Mouse (Mus musculus): Measurements from ENCODE around the gene Gm49336. TPM values are rescaled to one million over a fixed set of nuclear protein-coding genes. Genes with fewer than 3 reads are reported as not detected.

The Gm49336 gene
- polyA plus RNA-seq, 1 experiment from 2014 or later, result 62.2 TPM

DNA sequence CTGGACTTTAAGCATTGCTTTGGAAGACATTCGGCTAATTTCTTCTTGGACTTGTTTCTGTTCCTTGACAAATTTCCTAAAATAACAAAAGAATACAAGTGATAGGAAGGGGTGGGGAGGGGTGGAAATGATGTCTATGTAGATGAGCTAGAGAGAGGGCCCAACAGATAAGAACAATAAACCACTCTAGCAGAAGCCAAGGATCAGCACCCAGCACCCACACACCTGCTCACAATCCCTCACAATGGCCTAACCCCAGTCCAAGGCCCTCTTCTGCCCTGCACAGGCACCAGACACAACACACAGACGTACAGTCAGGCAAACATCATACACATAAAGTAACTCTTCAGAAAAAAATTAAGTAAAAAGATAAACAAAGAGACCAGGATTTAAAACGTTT, 12.8 kb downstream of the Gm49336 start:
- Histone ChIP-seq H3K4me3 (ENCODE audit: low read depth, low read length) (no peak overlapping the region), H3K36me3 (ENCODE audit: insufficient read depth) (peaks cover 57% of the 10 kb centered on the region), H3K4me1 (ENCODE audit: insufficient read depth) (no peaks in the 10 kb centered on the region), H3K27ac (ENCODE audit: low read depth) (no peak overlapping the region), H3K9ac (no peak overlapping the region), H3K9me3 (ENCODE audit: low read depth, low read length) (no peaks in the 10 kb centered on the region), H3K4me2 (no peak overlapping the region), H3K27me3 (ENCODE audit: insufficient read depth, low read length) (no peaks in the 10 kb centered on the region)
- 75% methylated on average over 3 of the region's 3 CpGs for WGBS
- no peak for ATAC-seq (ENCODE audit: insufficient read depth)
- no peak for DNase-seq
- TF ChIP-seq CTCF (IDR thresholded peaks at IDR 0.05; ENCODE audit: low read depth), result no peak

DNA sequence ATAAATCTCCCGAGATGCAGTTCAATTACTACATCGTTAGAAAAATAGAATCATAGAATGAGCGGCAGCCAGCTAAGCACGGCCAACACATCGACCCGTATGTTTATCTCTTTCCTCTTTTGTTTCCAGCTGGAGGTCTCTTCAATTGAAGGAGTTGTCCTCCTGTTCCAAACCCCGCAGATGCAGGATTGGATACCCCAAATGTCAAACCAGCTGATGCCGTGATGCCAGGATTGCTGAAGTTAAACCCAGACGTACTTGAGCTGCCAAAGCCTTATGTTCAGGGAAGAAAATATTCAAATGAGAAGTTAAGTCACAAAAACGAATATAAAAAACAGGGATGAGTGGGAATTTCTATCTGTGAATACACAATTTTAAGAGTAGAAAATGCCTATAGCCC, 31.4 kb downstream of the Gm49336 start:
- DNase-seq, result no peak
- Histone ChIP-seq H3K4me3 (ENCODE audit: low read depth, low read length) (no peak overlapping the region), H3K9ac (no peak overlapping the region), H3K4me2 (no peak overlapping the region), H3K9me3 (ENCODE audit: low read depth, low read length) (no peaks in the 10 kb centered on the region), H3K36me3 (ENCODE audit: insufficient read depth) (peaks cover 35% of the 10 kb centered on the region), H3K27me3 (ENCODE audit: insufficient read depth, low read length) (no peaks in the 10 kb centered on the region), H3K4me1 (ENCODE audit: insufficient read depth) (no peaks in the 10 kb centered on the region), H3K27ac (ENCODE audit: low read depth) (no peak overlapping the region)
- no peak for ATAC-seq (ENCODE audit: insufficient read depth)
- WGBS, result 87% methylated on average over 10 of the region's 10 CpGs
- TF ChIP-seq CTCF (IDR thresholded peaks at IDR 0.05; ENCODE audit: low read depth), result no peak

DNA sequence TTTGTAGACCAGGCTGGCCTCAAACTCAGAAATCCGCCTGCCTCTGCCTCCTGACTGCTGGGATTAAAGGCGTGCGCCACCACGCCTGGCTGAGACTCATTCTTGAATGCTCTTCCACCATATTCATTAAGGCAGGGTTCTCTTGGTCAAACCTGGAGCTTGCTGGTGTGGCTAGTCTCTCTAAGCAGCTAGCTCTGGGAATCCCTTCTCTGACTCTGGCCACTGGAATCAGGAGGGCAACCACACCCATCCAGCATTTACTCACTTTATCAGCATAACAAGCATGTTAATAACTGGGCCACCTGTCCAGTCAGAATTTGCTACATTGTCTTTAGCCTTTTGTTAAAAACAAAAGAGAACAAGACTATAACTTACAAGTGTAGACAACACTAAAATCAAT, 33.7 kb downstream of the Gm49336 start:
- Histone ChIP-seq H3K4me3 (ENCODE audit: low read depth, low read length) (no peak overlapping the region), H3K27ac (ENCODE audit: low read depth) (no peak overlapping the region), H3K4me1 (ENCODE audit: insufficient read depth) (no peaks in the 10 kb centered on the region), H3K4me2 (no peak overlapping the region), H3K9ac (no peak overlapping the region), H3K27me3 (ENCODE audit: insufficient read depth, low read length) (no peaks in the 10 kb centered on the region), H3K9me3 (ENCODE audit: low read depth, low read length) (no peaks in the 10 kb centered on the region), H3K36me3 (ENCODE audit: insufficient read depth) (peaks cover 31% of the 10 kb centered on the region)
- no peak for ATAC-seq (ENCODE audit: insufficient read depth)
- TF ChIP-seq CTCF (IDR thresholded peaks at IDR 0.05; ENCODE audit: low read depth), result no peak
- DNase-seq, result no peak
- WGBS, result 95% methylated on average over 4 of the region's 4 CpGs

DNA sequence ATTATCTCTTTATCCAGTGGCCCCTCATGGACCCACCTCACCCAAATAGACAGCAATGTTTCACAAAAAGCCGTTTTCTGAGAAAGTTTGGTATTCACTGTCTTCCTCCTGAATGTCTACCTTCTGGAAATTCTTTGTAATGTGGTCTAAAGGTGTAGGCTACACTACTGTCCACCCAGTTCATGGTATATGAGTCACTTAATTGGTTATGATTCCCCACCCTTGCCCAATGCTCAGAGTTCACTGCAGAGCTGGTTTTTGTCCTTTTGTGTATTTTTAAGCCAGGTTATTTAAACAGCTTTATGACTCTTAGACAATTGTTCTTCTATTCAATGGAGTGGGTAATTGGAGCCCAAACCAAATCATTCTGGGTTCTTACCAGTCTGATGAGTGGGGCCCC, 35.2 kb downstream of the Gm49336 start:
- no peak for TF ChIP-seq CTCF (IDR thresholded peaks at IDR 0.05; ENCODE audit: low read depth)
- Histone ChIP-seq H3K4me2 (no peak overlapping the region), H3K4me3 (ENCODE audit: low read depth, low read length) (no peak overlapping the region), H3K9ac (no peak overlapping the region), H3K36me3 (ENCODE audit: insufficient read depth) (peaks cover 27% of the 10 kb centered on the region), H3K27me3 (ENCODE audit: insufficient read depth, low read length) (no peaks in the 10 kb centered on the region), H3K4me1 (ENCODE audit: insufficient read depth) (no peaks in the 10 kb centered on the region), H3K27ac (ENCODE audit: low read depth) (no peak overlapping the region), H3K9me3 (ENCODE audit: low read depth, low read length) (no peaks in the 10 kb centered on the region)
- no peak for DNase-seq
- no peak for ATAC-seq (ENCODE audit: insufficient read depth)
- WGBS, result 84% methylated on average over 1 of the region's 1 CpGs

DNA sequence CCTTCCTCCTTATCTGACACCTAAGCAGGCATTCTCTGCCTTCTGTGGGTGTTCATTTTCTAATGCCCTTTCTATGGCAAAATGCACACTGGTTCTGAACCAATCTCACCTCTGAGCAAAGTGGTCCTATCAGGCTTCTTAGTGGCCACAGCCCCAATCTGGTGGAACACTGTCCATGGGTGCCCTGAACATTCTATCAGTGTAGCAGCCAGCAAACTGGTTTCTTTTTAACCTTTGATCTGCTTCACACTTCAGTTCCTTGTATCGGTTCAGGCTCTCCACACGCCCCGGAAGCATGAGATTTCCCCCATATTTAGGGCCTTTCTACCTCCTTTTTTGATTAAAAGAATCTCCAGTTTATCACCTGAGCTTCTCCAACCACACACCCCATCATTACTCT, 36.3 kb downstream of the Gm49336 start:
- H3K4me1 ChIP-seq (ENCODE audit: insufficient read depth), result no peaks in the 10 kb centered on the region
- peaks cover 22% of the 10 kb centered on the region; the same call in 1 of the 2 replicates for H3K36me3 ChIP-seq (ENCODE audit: insufficient read depth)
- no peak for ATAC-seq (ENCODE audit: insufficient read depth)
- no peak overlapping the region for H3K4me2 ChIP-seq
- 86% methylated on average over 3 of the region's 3 CpGs for WGBS
- DNase-seq, result no peak
- no peak overlapping the region for H3K4me3 ChIP-seq (ENCODE audit: low read depth, low read length)
- no peaks in the 10 kb centered on the region for H3K9me3 ChIP-seq (ENCODE audit: low read depth, low read length)
- no peak overlapping the region for H3K9ac ChIP-seq
- no peaks in the 10 kb centered on the region for H3K27me3 ChIP-seq (ENCODE audit: insufficient read depth, low read length)
- no peak overlapping the region for H3K27ac ChIP-seq (ENCODE audit: low read depth)
- no peak for TF ChIP-seq CTCF (IDR thresholded peaks at IDR 0.05; ENCODE audit: low read depth)

DNA sequence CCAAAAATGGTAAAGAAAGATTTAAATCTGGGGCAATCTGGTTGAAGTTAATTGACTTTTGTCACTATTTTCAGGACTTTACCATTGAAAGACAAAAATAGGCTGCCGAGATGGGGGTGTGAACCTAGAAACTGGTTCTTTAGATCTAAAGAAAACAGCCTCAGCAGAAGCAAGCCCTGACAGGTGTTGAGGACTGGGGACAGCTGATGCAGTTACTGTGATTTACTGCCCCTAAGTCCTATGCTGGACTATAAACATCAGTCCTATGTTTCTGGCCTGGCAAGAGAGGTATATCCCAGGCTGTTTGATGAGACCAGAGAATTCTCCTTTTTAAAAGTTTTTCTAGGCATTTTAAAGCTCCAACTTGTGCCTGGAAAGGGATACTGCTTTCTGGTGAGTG, 37.3 kb downstream of the Gm49336 start:
- DNase-seq (no peak), ATAC-seq (ENCODE audit: insufficient read depth) (no peak)
- Histone ChIP-seq H3K9ac (no peak overlapping the region), H3K36me3 (ENCODE audit: insufficient read depth) (peaks cover 19% of the 10 kb centered on the region; the same call in 1 of the 2 replicates), H3K27ac (ENCODE audit: low read depth) (no peak overlapping the region), H3K27me3 (ENCODE audit: insufficient read depth, low read length) (no peaks in the 10 kb centered on the region), H3K4me2 (no peak overlapping the region), H3K4me1 (ENCODE audit: insufficient read depth) (no peaks in the 10 kb centered on the region), H3K4me3 (ENCODE audit: low read depth, low read length) (no peak overlapping the region), H3K9me3 (ENCODE audit: low read depth, low read length) (no peaks in the 10 kb centered on the region)
- 57% methylated on average over 1 of the region's 1 CpGs for WGBS
- TF ChIP-seq CTCF (IDR thresholded peaks at IDR 0.05; ENCODE audit: low read depth), result no peak

DNA sequence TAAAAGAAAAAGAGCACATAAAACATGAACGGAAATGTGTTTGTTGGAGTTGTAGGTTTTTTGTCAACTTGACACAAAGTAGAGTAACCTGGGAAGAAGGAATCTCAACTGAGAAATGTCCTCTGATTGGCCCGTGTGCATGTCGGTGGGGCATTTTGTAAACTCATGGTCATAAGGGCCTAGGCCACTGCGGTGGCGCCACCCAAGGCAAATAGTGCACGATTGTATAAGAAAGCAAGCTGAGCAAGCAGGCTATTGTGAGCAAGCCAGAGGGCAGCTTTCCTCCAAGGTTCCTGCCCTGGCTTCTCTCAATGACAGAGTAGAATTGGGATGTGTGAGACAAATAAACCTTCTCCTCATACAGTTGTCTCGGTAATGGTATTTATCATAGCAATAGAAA, 42.1 kb downstream of the Gm49336 start:
- ATAC-seq (ENCODE audit: insufficient read depth), result no peak
- H3K4me3 ChIP-seq (ENCODE audit: low read depth, low read length), result no peak overlapping the region
- H3K36me3 ChIP-seq (ENCODE audit: insufficient read depth), result no peaks in the 10 kb centered on the region
- WGBS, result 76% methylated on average over 7 of the region's 7 CpGs
- H3K9me3 ChIP-seq (ENCODE audit: low read depth, low read length), result no peaks in the 10 kb centered on the region
- no peak overlapping the region for H3K9ac ChIP-seq
- no peak for DNase-seq
- no peak overlapping the region for H3K27ac ChIP-seq (ENCODE audit: low read depth)
- no peaks in the 10 kb centered on the region for H3K27me3 ChIP-seq (ENCODE audit: insufficient read depth, low read length)
- H3K4me2 ChIP-seq, result no peak overlapping the region
- no peaks in the 10 kb centered on the region for H3K4me1 ChIP-seq (ENCODE audit: insufficient read depth)
- TF ChIP-seq CTCF (IDR thresholded peaks at IDR 0.05; ENCODE audit: low read depth), result no peak

DNA sequence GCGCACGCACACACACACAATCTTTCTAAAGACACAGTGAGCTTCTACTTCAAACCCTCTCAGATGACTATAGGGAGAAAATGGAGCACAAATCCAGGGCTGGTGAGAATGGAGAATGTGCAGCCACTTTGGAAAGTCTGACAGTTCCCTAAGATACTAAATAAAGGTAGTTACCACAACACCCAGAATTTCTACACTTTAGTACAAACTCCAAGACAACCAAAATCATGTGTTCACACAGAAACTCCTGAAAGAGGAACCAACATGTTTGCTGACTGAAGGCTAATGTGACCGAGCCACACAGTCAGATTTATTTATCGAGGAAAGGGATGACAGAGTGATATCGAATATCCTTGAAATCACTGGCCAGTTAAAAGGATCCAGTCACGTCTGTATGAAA, 46.3 kb downstream of the Gm49336 start:
- Histone ChIP-seq H3K9me3 (ENCODE audit: low read depth, low read length) (no peaks in the 10 kb centered on the region), H3K4me3 (ENCODE audit: low read depth, low read length) (no peak overlapping the region), H3K4me2 (no peak overlapping the region), H3K4me1 (ENCODE audit: insufficient read depth) (no peaks in the 10 kb centered on the region), H3K36me3 (ENCODE audit: insufficient read depth) (no peaks in the 10 kb centered on the region), H3K27ac (ENCODE audit: low read depth) (no peak overlapping the region), H3K27me3 (ENCODE audit: insufficient read depth, low read length) (no peaks in the 10 kb centered on the region), H3K9ac (no peak overlapping the region)
- no peak for TF ChIP-seq CTCF (IDR thresholded peaks at IDR 0.05; ENCODE audit: low read depth)
- DNase-seq (no peak), ATAC-seq (ENCODE audit: insufficient read depth) (no peak)
- 80% methylated on average over 6 of the region's 6 CpGs for WGBS

Data from lung, embryonic 14.5 days (tissue).